Mouse (Mus musculus) neural tube, embryonic 10.5 days (tissue): ENCODE measurements around the gene Fgfr2.

Experiments
- DNase-seq: peaks from one replicate; pipeline ENCODE4 v3.0.0-alpha.2; 2017; ENCODE audit warnings: low spot score; ENCODE audit errors: extremely low spot score

Fgfr2 gene

GRCm38 (mm10) chr7:132939118-132939517 is 184.0 kb downstream of the Fgfr2 start:
- DNase-seq = no peak

- no peak for DNase-seq
These were observed 188.4 kb downstream of the Fgfr2 start for GRCm38 (mm10) chr7:132934743-132935142.

GRCm38 (mm10) chr7:132933331-132933730 is 189.8 kb downstream of the Fgfr2 start:
- DNase-seq = no peak

- peak; percentile 65 for DNase-seq
These were observed 191.4 kb downstream of the Fgfr2 start for GRCm38 (mm10) chr7:132931560-132932351.

GRCm38 (mm10) chr7:132930850-132931559 is 192.1 kb downstream of the Fgfr2 start, which contains the start of gene Zranb1:
TSS of gene Zranb1 (plus strand) at chr7:132931142.
- DNase-seq = peak; percentile 99

GRCm38 (mm10) chr7:132930055-132930454 is 193.1 kb downstream of the Fgfr2 start:
- no peak for DNase-seq

- DNase-seq = no peak
These were observed 195.9 kb downstream of the Fgfr2 start for GRCm38 (mm10) chr7:132927201-132927600.

GRCm38 (mm10) chr7:132925227-132925626 is 197.9 kb downstream of the Fgfr2 start:
- no peak for DNase-seq

- DNase-seq = no peak
These were observed 201.2 kb downstream of the Fgfr2 start for GRCm38 (mm10) chr7:132921971-132922370.

- no peak for DNase-seq
These were observed 219.4 kb downstream of the Fgfr2 start for GRCm38 (mm10) chr7:132903796-132904195.

- DNase-seq = no peak
These were observed 222.2 kb downstream of the Fgfr2 start for GRCm38 (mm10) chr7:132900826-132901531.

GRCm38 (mm10) chr7:132898234-132898633 is 224.9 kb downstream of the Fgfr2 start:
- no peak for DNase-seq

- DNase-seq = no peak
These were observed 225.9 kb downstream of the Fgfr2 start for GRCm38 (mm10) chr7:132897258-132897657.

GRCm38 (mm10) chr7:132896206-132896815 is 226.8 kb downstream of the Fgfr2 start:
- no peak for DNase-seq

GRCm38 (mm10) chr7:132894841-132895555 is 228.2 kb downstream of the Fgfr2 start:
- no peak for DNase-seq

- no peak for DNase-seq
These were observed 229.8 kb downstream of the Fgfr2 start for GRCm38 (mm10) chr7:132893336-132893735.

- no peak for DNase-seq
These were observed 230.3 kb downstream of the Fgfr2 start for GRCm38 (mm10) chr7:132892806-132893205.

- DNase-seq = no peak
These were observed 230.9 kb downstream of the Fgfr2 start for GRCm38 (mm10) chr7:132892311-132892661.

- no peak for DNase-seq
These were observed 231.4 kb downstream of the Fgfr2 start for GRCm38 (mm10) chr7:132891561-132892310.

- no peak for DNase-seq
These were observed 232.9 kb downstream of the Fgfr2 start for GRCm38 (mm10) chr7:132890201-132890600.
